Mouse (Mus musculus) heart, adult 2 months (tissue): ENCODE results near the gene Map3k20. TPM values are rescaled to one million over a fixed set of nuclear protein-coding genes. Genes with fewer than 3 reads are reported as not detected.

Source experiments
- DNase-seq, 2 experiments: peaks; one replicate each; pipeline ENCODE4 v3.0.0; 2021
- H3K27ac ChIP-seq: fragments of 200-600 bp; 2 replicates; pipeline ENCODE4 v1.8.1; 2022
- H3K27me3 ChIP-seq: fragments of 200-500 bp; 2 replicates; pipeline ENCODE4 v1.6.1; 2012; ENCODE audit warnings: mild to moderate bottlenecking, low read length, inconsistent platforms, mixed read lengths; ENCODE audit not compliant: control insufficient read depth, insufficient read depth
- H3K36me3 ChIP-seq: fragments of 200-500 bp; 2 replicates; pipeline ENCODE4 v1.6.1; 2012; ENCODE audit warnings: low read length, inconsistent platforms; ENCODE audit not compliant: control insufficient read depth, insufficient read depth
- H3K4me1 ChIP-seq: fragments of 200-500 bp; 2 replicates; pipeline ENCODE4 v1.6.1; 2011; ENCODE audit warnings: low read length; ENCODE audit not compliant: control insufficient read depth, insufficient read depth
- H3K4me3 ChIP-seq: fragments of 200-600 bp; 2 replicates; pipeline ENCODE4 v1.8.1; 2022
- H3K79me2 ChIP-seq: fragments of 200-500 bp; replicated peaks from 2 replicates; pipeline ENCODE4 v1.6.1; 2012; ENCODE audit warnings: mild to moderate bottlenecking, inconsistent platforms, low read length, moderate library complexity, mixed read lengths; ENCODE audit not compliant: control insufficient read depth, insufficient read depth
- H3K9ac ChIP-seq: fragments of 200-500 bp; 2 replicates; pipeline ENCODE4 v1.6.1; 2012; ENCODE audit warnings: low read depth, mild to moderate bottlenecking, control low read depth, inconsistent platforms, low read length, mixed read lengths
- CTCF ChIP-seq: fragments of 200-600 bp; IDR thresholded peaks from 2 replicates; pipeline ENCODE4 v1.8.1; 2022; ENCODE audit warnings: antibody characterized with exemption, mild to moderate bottlenecking, moderate library complexity
- EP300 ChIP-seq: fragments of 200-500 bp; IDR thresholded peaks from 2 replicates; pipeline ENCODE4 v1.6.1; 2011; ENCODE audit warnings: low read depth, low read length, control low read depth; ENCODE audit not compliant: insufficient read depth
- POLR2A ChIP-seq: fragments of 200-500 bp; IDR thresholded peaks from 2 replicates; pipeline ENCODE4 v1.6.1; 2011; ENCODE audit warnings: mild to moderate bottlenecking, low read depth, low read length, control low read depth; ENCODE audit not compliant: insufficient read depth
- WGBS: fragments of 180-500 bp; shearing (Covaris S2); methylation state at CpG from one replicate; pipeline ENCODE4 v1.1.7; 2018; 5-methylcytosine and 5-hydroxymethylcytosine counted together
- intact Hi-C: fragments of 180-260 bp; cut with DNase I; formaldehyde crosslinking; loops from one replicate; pipeline ENCODE4 v1.15.1; 2025
- polyA plus RNA-seq: library from polyadenylated mRNA; depleted of rRNA; stranded (reverse); fragments of >200 nt; gene quantifications from 2 replicates; pipeline ENCODE4 v1.2.3, GENCODE M21; 2012
- total RNA-seq, 2 experiments: library from RNA; stranded (reverse); gene quantifications; 2 replicates each; pipeline ENCODE4 v1.2.3; 2021

The Map3k20 gene
- total and polyA plus RNA-seq, 3 experiments: 75.1 to 303 (median 275) TPM

DNA sequence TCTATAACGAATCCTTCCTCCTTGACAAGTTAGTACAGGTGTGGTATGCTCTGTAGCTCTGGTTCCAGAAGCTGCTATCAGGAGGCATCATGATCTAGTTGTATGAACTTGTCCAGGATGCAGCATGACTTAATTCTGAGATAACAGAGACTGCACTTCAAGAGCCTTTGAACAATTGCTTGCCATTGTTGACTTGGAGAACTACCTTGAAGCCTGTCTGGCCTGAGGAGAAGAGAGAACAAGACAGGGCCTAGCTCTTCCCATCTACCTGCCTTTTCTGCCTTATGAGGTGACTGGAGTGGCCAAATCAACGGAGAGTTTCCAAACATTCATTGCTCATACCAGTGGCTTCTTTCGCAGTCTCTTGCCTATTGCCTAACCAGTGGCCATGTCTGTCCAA, 160.7 kb downstream of the Map3k20 start:
- no peaks in the 10 kb centered on the region for H3K27me3 ChIP-seq
- intact Hi-C loops: no loop called here
- no peak overlapping the region for H3K4me3 ChIP-seq
- DNase-seq: no peak
- H3K4me1 ChIP-seq: no peaks in the 10 kb centered on the region
- no peaks in the 10 kb centered on the region for H3K79me2 ChIP-seq
- no peaks in the 10 kb centered on the region for H3K36me3 ChIP-seq
- WGBS: 87% methylated on average over 3 of the region's 3 CpGs
- H3K9ac ChIP-seq: no peak overlapping the region
- no peak overlapping the region for H3K27ac ChIP-seq
- no peak for TF ChIP-seq POLR2A
- no peak for TF ChIP-seq EP300
- TF ChIP-seq CTCF: no peak

DNA sequence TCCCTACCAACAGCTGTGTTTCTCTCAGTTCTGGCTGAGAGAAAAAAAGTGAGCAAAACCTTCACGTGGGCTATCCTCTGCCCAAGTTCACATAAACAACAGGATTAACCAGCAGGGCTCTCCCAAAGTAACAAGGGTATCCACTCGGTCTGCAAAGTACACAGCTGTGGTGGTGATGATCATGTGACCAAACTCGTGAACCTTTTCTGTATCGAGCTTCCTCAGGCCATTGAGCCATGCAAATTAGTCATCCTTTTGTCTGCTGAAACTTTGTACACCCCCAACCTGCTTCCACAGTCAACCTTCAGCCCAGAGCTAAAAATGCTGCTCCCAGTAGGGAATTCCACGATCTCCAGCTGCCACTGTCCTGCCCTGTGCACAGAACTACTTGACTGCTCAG, 161.2 kb downstream of the Map3k20 start:
- no peak for TF ChIP-seq POLR2A
- Histone ChIP-seq H3K79me2 (no peaks in the 10 kb centered on the region), H3K27ac (no peak overlapping the region), H3K9ac (no peak overlapping the region), H3K36me3 (no peaks in the 10 kb centered on the region), H3K4me1 (no peaks in the 10 kb centered on the region), H3K4me3 (no peak overlapping the region), H3K27me3 (no peaks in the 10 kb centered on the region)
- 46% methylated on average over 5 of the region's 5 CpGs for WGBS
- DNase-seq: no peak
- intact Hi-C loops: no loop called here

GRCm38 (mm10) chr2:72453563-72453962, 168.1 kb downstream of the Map3k20 start:
- no peak for DNase-seq
- WGBS: 48% methylated on average over 3 of the region's 3 CpGs

GRCm38 (mm10) chr2:72456189-72456588, 170.8 kb downstream of the Map3k20 start:
- no peak overlapping the region for H3K27ac ChIP-seq
- H3K27me3 ChIP-seq: no peaks in the 10 kb centered on the region
- H3K36me3 ChIP-seq: no peaks in the 10 kb centered on the region
- 43% methylated on average over 1 of the region's 1 CpGs for WGBS
- intact Hi-C loops: no loop called here
- H3K9ac ChIP-seq: no peak overlapping the region
- TF ChIP-seq CTCF (no peak), POLR2A (no peak), EP300 (no peak)
- H3K4me1 ChIP-seq: no peaks in the 10 kb centered on the region
- no peak overlapping the region for H3K4me3 ChIP-seq
- no peaks in the 10 kb centered on the region for H3K79me2 ChIP-seq
- no peak for DNase-seq

More at GRCm38 (mm10) chr2:72453563-72453962, 168.1 kb downstream of the Map3k20 start:
- TF ChIP-seq CTCF: no peak
- TF ChIP-seq EP300: no peak
- no peak for TF ChIP-seq POLR2A
- Histone ChIP-seq H3K36me3 (no peaks in the 10 kb centered on the region), H3K4me1 (no peaks in the 10 kb centered on the region), H3K27ac (no peak overlapping the region), H3K4me3 (no peak overlapping the region), H3K9ac (no peak overlapping the region), H3K79me2 (no peaks in the 10 kb centered on the region), H3K27me3 (no peaks in the 10 kb centered on the region)
- intact Hi-C loops: no loop called here

- intact Hi-C loops: no loop called here
- WGBS: 44% methylated on average over 7 of the region's 7 CpGs
- Histone ChIP-seq H3K4me3 (no peak overlapping the region), H3K9ac (no peak overlapping the region), H3K79me2 (no peaks in the 10 kb centered on the region), H3K36me3 (no peaks in the 10 kb centered on the region), H3K27me3 (no peaks in the 10 kb centered on the region), H3K4me1 (no peaks in the 10 kb centered on the region), H3K27ac (no peak overlapping the region)
- DNase-seq: no peak
- TF ChIP-seq EP300 (no peak), CTCF (no peak), POLR2A (no peak)
These were observed 179.1 kb downstream of the Map3k20 start for GRCm38 (mm10) chr2:72464376-72465014.

GRCm38 (mm10) chr2:72467604-72468003, 182.2 kb downstream of the Map3k20 start:
- Histone ChIP-seq H3K79me2 (no peaks in the 10 kb centered on the region), H3K27me3 (no peaks in the 10 kb centered on the region), H3K4me1 (no peaks in the 10 kb centered on the region), H3K27ac (no peak overlapping the region), H3K9ac (no peak overlapping the region), H3K4me3 (no peak overlapping the region), H3K36me3 (no peaks in the 10 kb centered on the region)
- no peak for DNase-seq
- TF ChIP-seq POLR2A (no peak), EP300 (no peak), CTCF (no peak)
- 74% methylated on average over 1 of the region's 1 CpGs for WGBS
- intact Hi-C loops: no loop called here
